Mouse (Mus musculus) erythroblast, embryonic 14.5 days (primary cell): ENCODE measurements around the gene Ldlrad1. TPM values are rescaled to one million over a fixed set of nuclear protein-coding genes. Genes with fewer than 3 reads are reported as not detected.

ENCODE experiments used
- H3K27me3 ChIP-seq: 2 replicates; pipeline ENCODE4 v1.6.1; 2012; ENCODE audit warnings: inconsistent platforms; ENCODE audit not compliant: control insufficient read depth
- H3K36me3 ChIP-seq: 2 replicates; pipeline ENCODE4 v1.6.1; 2012; ENCODE audit warnings: mild to moderate bottlenecking, inconsistent platforms; ENCODE audit not compliant: control insufficient read depth
- H3K4me1 ChIP-seq: 2 replicates; pipeline ENCODE4 v1.6.1; 2012; ENCODE audit warnings: inconsistent platforms; ENCODE audit not compliant: control insufficient read depth
- H3K4me3 ChIP-seq: replicated peaks from 2 replicates; pipeline ENCODE3; 2012; ENCODE audit warnings: moderate library complexity, mild to moderate bottlenecking, inconsistent platforms
- H3K9me3 ChIP-seq: 2 replicates; pipeline ENCODE4 v1.6.1; 2012; ENCODE audit warnings: low read length, inconsistent platforms, mixed read lengths; ENCODE audit not compliant: control insufficient read depth
- GATA1 ChIP-seq: IDR thresholded peaks from 2 replicates; pipeline ENCODE4 v1.6.1; 2012; ENCODE audit warnings: low read length, inconsistent platforms, mixed read lengths
- TAL1 ChIP-seq: IDR thresholded peaks from 3 replicates; pipeline ENCODE4 v1.6.1; 2012; ENCODE audit warnings: low read length, inconsistent platforms, mixed read lengths
- polyA plus RNA-seq: library from polyadenylated mRNA; stranded (reverse); fragments of >175 nt; gene quantifications from 2 replicates; pipeline ENCODE4 v1.2.3, GENCODE M21; 2012

Gene Ldlrad1
- polyA plus RNA-seq, 1 experiment: not detected

DNA sequence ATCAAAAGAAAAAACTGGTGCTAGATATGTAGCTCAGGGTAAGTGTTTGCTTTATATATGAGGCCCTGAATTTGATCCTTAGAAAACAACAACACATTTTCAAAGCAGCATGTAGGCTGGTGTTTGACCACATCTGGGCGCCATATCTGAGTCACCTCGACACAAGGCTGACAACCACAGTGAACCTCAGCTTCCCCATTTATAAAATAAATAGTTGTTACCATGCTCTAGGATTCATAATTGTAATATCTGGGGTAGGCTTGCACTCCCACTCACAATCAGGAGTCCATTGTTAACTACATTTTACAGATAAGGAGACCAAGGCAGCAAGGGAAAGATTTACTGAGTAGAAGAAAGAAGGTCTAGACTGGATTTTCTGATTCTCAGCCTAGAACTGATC lies 17.3 kb downstream of the Ldlrad1 start:
- Histone ChIP-seq H3K36me3 (peaks cover under 1% of the 10 kb centered on the region), H3K4me3 (no peak overlapping the region), H3K9me3 (no peaks in the 10 kb centered on the region), H3K4me1 (peaks cover 24% of the 10 kb centered on the region), H3K27me3 (no peaks in the 10 kb centered on the region)
- TF ChIP-seq TAL1 (no peak), GATA1 (no peak)

GRCm38 (mm10) chr4:107232219-107232618 lies 23.2 kb downstream of the Ldlrad1 start:
- no peaks in the 10 kb centered on the region for H3K9me3 ChIP-seq
- no peak for TF ChIP-seq TAL1
- no peak for TF ChIP-seq GATA1
- no peak overlapping the region for H3K4me3 ChIP-seq
- peaks cover 34% of the 10 kb centered on the region for H3K36me3 ChIP-seq
- peaks cover 4% of the 10 kb centered on the region for H3K4me1 ChIP-seq
- no peaks in the 10 kb centered on the region for H3K27me3 ChIP-seq

DNA sequence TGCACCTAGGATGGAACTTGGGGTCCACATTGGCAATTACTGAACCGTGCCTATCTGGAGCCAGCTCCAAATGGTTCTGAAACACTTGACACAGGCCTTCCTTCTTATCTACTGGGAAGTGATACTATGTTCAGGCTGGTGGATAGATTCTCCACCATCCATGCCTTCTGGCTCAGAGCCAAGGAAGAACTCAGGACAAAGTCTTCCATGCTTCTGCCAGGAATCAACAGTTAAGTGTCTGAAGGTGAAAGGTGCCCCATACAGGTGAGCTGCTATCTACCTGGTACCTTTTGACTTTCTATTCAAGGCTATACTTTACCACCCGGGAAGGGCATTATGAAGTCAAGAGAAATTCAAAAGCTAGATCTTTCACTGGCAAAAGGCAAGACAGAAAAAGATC lies 29.3 kb downstream of the Ldlrad1 start:
- no peak for TF ChIP-seq TAL1
- no peak for TF ChIP-seq GATA1
- Histone ChIP-seq H3K4me1 (no peaks in the 10 kb centered on the region), H3K36me3 (peaks cover 54% of the 10 kb centered on the region), H3K27me3 (no peaks in the 10 kb centered on the region), H3K4me3 (no peak overlapping the region), H3K9me3 (no peaks in the 10 kb centered on the region)

DNA sequence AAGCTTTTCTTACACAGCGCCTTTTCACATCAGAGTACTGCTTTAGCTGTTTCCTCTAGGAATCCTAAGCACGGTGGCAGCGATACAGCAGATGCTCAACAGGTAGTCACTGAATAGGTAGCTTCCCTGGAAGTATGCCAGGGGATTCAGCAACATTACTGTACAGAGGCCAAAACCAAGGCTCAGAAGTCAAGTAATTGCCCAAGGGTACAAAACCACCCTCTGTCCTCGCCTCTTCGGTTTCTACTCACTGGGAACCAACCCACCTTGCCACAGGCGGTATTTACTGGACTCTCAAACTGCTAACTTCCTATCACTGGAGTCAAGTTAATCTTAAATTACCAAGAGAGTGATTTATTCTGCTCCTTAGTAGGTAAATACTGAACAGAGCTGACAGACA lies 31.2 kb downstream of the Ldlrad1 start:
- Histone ChIP-seq H3K4me1 (peaks cover 3% of the 10 kb centered on the region), H3K9me3 (no peaks in the 10 kb centered on the region), H3K36me3 (peaks cover 46% of the 10 kb centered on the region), H3K4me3 (no peak overlapping the region), H3K27me3 (no peaks in the 10 kb centered on the region)
- TF ChIP-seq GATA1 (no peak), TAL1 (no peak)

- peaks cover 4% of the 10 kb centered on the region for H3K4me1 ChIP-seq
- no peak overlapping the region for H3K4me3 ChIP-seq
- no peaks in the 10 kb centered on the region for H3K9me3 ChIP-seq
- H3K27me3 ChIP-seq: no peaks in the 10 kb centered on the region
- no peak for TF ChIP-seq GATA1
- TF ChIP-seq TAL1: no peak
- H3K36me3 ChIP-seq: peaks cover 39% of the 10 kb centered on the region
Observed at GRCm38 (mm10) chr4:107243365-107244333, 34.7 kb downstream of the Ldlrad1 start.

DNA sequence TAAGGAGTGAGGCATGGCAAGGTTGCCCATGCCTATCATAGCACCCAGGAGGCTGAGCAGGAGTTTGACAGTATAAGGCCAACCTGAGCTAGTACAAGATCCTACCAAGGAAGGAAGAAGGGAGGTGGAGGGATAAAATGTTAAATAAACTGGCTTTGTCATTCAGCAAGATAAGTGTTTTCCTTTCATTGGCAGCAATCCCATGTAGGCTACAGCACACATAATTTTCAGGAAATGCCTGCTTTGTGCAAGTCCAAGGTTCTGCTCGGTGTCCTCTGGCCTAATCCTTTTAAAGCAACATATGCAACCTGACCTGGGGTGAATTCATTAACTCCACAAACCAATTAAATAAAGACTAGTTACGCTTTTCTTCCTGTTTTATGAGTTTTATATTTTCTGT lies 36.4 kb downstream of the Ldlrad1 start:
- peaks cover 25% of the 10 kb centered on the region for H3K36me3 ChIP-seq
- H3K27me3 ChIP-seq: no peaks in the 10 kb centered on the region
- no peak overlapping the region for H3K4me3 ChIP-seq
- no peak for TF ChIP-seq GATA1
- TF ChIP-seq TAL1: no peak
- H3K9me3 ChIP-seq: no peaks in the 10 kb centered on the region
- peaks cover 15% of the 10 kb centered on the region for H3K4me1 ChIP-seq

DNA sequence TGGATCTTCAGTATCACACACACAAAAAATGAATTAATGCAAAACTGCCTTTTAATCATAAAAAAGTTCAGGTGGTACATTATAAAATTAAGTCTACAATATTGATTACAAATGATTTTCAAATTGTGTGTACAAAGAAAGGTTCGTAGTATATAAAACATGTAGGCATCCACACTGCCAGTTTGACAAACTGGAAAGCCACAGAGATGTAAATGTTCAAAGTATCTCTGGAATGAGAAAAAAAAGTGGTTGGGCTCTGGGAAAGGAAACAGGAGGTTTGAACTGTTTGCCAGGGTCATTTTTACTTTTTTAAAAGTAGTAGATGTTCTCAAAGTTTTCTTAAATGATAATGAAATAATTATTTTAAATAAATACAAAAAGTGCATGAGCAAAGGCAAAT lies 37.1 kb downstream of the Ldlrad1 start:
- peaks cover 21% of the 10 kb centered on the region for H3K4me1 ChIP-seq
- TF ChIP-seq TAL1 (no peak), GATA1 (no peak)

DNA sequence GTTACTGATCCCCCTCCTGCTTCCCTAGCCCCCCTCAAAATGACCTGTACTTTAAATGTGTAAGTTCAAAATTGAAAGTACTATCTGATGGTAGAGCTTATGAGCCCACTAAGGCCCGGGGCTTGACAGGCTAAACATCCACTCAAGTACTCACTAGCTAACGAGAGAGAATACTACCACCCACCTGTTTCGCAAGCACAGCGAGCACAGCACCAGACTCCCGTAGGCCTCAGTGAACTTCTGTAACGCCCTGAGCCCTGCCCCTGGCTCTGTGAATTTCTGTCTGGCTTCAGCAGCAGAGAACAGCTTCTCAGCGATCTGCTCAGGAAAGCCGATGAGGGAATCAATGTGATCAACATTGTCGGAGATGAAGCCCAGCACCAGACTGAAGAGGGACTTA lies 38.1 kb downstream of the Ldlrad1 start:
- peaks cover 18% of the 10 kb centered on the region for H3K36me3 ChIP-seq
- TF ChIP-seq TAL1: no peak
- TF ChIP-seq GATA1: no peak
- peaks cover 31% of the 10 kb centered on the region for H3K4me1 ChIP-seq
- no peaks in the 10 kb centered on the region for H3K27me3 ChIP-seq
- no peak overlapping the region for H3K4me3 ChIP-seq
- no peaks in the 10 kb centered on the region for H3K9me3 ChIP-seq

More for the DNA sequence above, 37.1 kb downstream of the Ldlrad1 start:
- no peaks in the 10 kb centered on the region for H3K27me3 ChIP-seq
- H3K36me3 ChIP-seq: peaks cover 20% of the 10 kb centered on the region
- no peak overlapping the region for H3K4me3 ChIP-seq
- H3K9me3 ChIP-seq: no peaks in the 10 kb centered on the region

GRCm38 (mm10) chr4:107248061-107248460 lies 39.1 kb downstream of the Ldlrad1 start:
- H3K4me3 ChIP-seq: no peak overlapping the region
- TF ChIP-seq TAL1: no peak
- no peak for TF ChIP-seq GATA1
- H3K27me3 ChIP-seq: no peaks in the 10 kb centered on the region
- peaks cover 41% of the 10 kb centered on the region for H3K4me1 ChIP-seq
- H3K36me3 ChIP-seq: peaks cover 18% of the 10 kb centered on the region
- H3K9me3 ChIP-seq: no peaks in the 10 kb centered on the region
